Mouse (Mus musculus): ENCODE results near the gene Sec24b. TPM values are rescaled to one million over a fixed set of nuclear protein-coding genes. Genes with fewer than 3 reads are reported as not detected.

The Sec24b gene
- polyA plus RNA-seq, 1 experiment from 2014 or later: 38.9 TPM

DNA sequence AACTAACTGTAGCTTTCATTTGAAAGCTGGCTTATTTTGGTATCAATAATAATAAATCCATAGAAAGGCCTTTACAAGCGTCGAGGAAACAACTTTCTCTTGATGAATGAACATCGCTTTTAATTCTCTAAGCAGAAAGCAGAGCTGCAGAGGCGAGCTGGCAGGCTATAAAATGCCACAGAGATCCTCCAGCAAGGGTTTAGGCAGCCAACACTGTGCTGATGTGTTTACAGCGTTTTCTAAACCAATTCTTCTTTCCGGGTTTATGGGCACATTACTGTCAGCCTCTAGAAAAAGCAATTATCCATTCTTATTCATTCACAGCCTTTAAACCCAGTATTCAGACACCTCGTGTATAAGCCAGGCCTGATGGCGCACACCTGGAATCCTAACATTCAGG, 98.8 kb downstream of the Sec24b start:
- Histone ChIP-seq H3K36me3 (ENCODE audit: control insufficient read depth, insufficient read depth, low read length) (no peaks in the 10 kb centered on the region), H3K9ac (ENCODE audit: low read length) (no peak overlapping the region), H3K27ac (ENCODE audit: low read depth, low read length) (no peak overlapping the region), H3K27me3 (ENCODE audit: control insufficient read depth, insufficient read depth, low read length) (no peaks in the 10 kb centered on the region), H3K4me1 (replicated peaks; ENCODE audit: control insufficient read depth, insufficient read depth, low read length) (no peaks in the 10 kb centered on the region), H3K9me3 (ENCODE audit: control insufficient read depth, low read length) (no peaks in the 10 kb centered on the region), H3K4me2 (ENCODE audit: low read depth, low read length, severe bottlenecking) (no peak overlapping the region), H3K4me3 (ENCODE audit: low read depth, low read length) (no peak overlapping the region)
- ATAC-seq (replicated peaks; ENCODE audit: low FRiP score) (no peak), DNase-seq (ENCODE audit: low spot score) (no peak)
- 77% methylated on average over 8 of the region's 8 CpGs for WGBS

DNA sequence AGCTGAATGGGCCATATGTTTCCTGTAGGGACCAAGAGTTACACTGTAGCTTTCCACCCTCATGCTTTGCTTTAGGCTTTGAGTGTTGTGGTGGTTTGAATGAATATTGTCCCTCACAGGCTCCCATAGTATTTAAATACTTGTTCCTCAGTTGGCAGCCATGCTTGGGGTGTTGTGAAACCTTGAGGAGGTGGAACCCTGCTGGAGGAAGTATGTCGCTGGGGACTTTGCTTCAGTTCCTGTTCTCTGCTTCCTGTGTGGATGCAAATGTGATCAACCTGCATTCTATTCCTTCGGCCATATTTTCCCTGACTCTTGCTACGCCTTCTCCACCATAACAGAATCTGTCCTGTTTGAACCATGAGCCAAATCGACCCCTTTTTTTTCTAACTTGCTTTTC, 108.1 kb downstream of the Sec24b start:
- Histone ChIP-seq H3K27ac (ENCODE audit: low read depth, low read length) (no peak overlapping the region), H3K36me3 (ENCODE audit: control insufficient read depth, insufficient read depth, low read length) (no peaks in the 10 kb centered on the region), H3K4me1 (replicated peaks; ENCODE audit: control insufficient read depth, insufficient read depth, low read length) (no peaks in the 10 kb centered on the region), H3K9ac (ENCODE audit: low read length) (no peak overlapping the region), H3K4me3 (ENCODE audit: low read depth, low read length) (no peak overlapping the region), H3K4me2 (ENCODE audit: low read depth, low read length, severe bottlenecking) (no peak overlapping the region), H3K9me3 (ENCODE audit: control insufficient read depth, low read length) (no peaks in the 10 kb centered on the region), H3K27me3 (ENCODE audit: control insufficient read depth, insufficient read depth, low read length) (no peaks in the 10 kb centered on the region)
- DNase-seq (ENCODE audit: low spot score) (no peak), ATAC-seq (replicated peaks; ENCODE audit: low FRiP score) (no peak)
- WGBS: 88% methylated on average over 4 of the region's 4 CpGs

DNA sequence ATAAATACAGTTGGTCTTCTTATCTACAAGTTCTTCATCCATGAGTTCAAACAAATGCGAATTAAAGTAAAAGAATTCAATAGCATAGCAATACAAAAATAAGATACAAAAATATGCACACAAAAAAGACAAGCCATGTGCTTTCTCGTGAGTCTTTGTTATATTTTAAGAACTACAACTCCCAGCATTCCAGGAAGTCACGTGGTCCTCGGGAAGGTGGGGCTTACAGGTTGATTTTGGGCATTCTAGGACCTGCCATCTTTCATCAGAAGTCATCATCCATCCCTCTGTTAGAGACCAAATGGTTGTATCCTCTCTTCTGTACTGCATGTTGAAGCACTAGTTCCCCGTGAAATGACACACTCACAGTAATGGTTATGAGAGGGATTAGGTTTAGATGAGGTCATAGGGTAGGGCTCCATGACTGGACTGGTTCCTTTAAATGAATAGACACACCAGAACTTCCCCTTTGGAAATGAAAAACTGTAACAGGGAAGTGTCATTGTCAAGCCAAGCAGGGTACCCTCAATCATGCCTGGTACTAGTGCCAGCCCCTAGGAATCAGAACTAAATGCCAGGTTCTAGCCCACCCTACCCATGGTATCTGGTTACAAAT, 112.1 kb downstream of the Sec24b start:
- Histone ChIP-seq H3K4me3 (ENCODE audit: low read depth, low read length) (no peak overlapping the region), H3K9ac (ENCODE audit: low read length) (no peak overlapping the region), H3K4me2 (ENCODE audit: low read depth, low read length, severe bottlenecking) (no peak overlapping the region), H3K4me1 (replicated peaks; ENCODE audit: control insufficient read depth, insufficient read depth, low read length) (no peaks in the 10 kb centered on the region), H3K36me3 (ENCODE audit: control insufficient read depth, insufficient read depth, low read length) (no peaks in the 10 kb centered on the region), H3K9me3 (ENCODE audit: control insufficient read depth, low read length) (no peaks in the 10 kb centered on the region), H3K27me3 (ENCODE audit: control insufficient read depth, insufficient read depth, low read length) (no peaks in the 10 kb centered on the region), H3K27ac (ENCODE audit: low read depth, low read length) (no peak overlapping the region)
- 87% methylated on average over 5 of the region's 5 CpGs for WGBS
- ATAC-seq (replicated peaks; ENCODE audit: low FRiP score): no peak
- DNase-seq (ENCODE audit: low spot score): no peak

DNA sequence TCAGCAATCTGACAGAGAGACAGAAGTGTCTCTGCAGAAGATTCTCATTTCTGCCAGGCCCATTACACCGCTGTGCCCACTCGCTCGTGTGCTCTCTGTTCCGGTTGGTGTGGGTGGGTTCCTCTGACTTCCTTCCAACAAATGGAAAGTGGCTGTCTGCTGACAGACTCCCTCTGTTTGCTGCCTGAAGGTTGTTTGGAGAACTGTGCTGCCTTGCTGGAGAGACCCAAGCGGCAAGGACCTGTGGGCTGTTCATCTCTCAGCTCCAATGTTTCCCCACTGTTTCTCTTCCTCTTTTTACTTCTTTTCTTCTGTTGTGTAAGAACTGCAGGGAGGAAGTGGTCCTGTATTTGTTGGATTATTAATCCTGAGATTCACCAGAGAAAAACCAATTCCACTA, 113.0 kb downstream of the Sec24b start:
- no peak overlapping the region for H3K27ac ChIP-seq (ENCODE audit: low read depth, low read length)
- no peak overlapping the region for H3K4me3 ChIP-seq (ENCODE audit: low read depth, low read length)
- H3K4me1 ChIP-seq (replicated peaks; ENCODE audit: control insufficient read depth, insufficient read depth, low read length): no peaks in the 10 kb centered on the region
- H3K9ac ChIP-seq (ENCODE audit: low read length): no peak overlapping the region
- H3K4me2 ChIP-seq (ENCODE audit: low read depth, low read length, severe bottlenecking): no peak overlapping the region
- ATAC-seq (replicated peaks; ENCODE audit: low FRiP score): no peak
- no peaks in the 10 kb centered on the region for H3K9me3 ChIP-seq (ENCODE audit: control insufficient read depth, low read length)
- 91% methylated on average over 5 of the region's 5 CpGs for WGBS
- no peaks in the 10 kb centered on the region for H3K27me3 ChIP-seq (ENCODE audit: control insufficient read depth, insufficient read depth, low read length)
- H3K36me3 ChIP-seq (ENCODE audit: control insufficient read depth, insufficient read depth, low read length): no peaks in the 10 kb centered on the region
- no peak for DNase-seq (ENCODE audit: low spot score)

DNA sequence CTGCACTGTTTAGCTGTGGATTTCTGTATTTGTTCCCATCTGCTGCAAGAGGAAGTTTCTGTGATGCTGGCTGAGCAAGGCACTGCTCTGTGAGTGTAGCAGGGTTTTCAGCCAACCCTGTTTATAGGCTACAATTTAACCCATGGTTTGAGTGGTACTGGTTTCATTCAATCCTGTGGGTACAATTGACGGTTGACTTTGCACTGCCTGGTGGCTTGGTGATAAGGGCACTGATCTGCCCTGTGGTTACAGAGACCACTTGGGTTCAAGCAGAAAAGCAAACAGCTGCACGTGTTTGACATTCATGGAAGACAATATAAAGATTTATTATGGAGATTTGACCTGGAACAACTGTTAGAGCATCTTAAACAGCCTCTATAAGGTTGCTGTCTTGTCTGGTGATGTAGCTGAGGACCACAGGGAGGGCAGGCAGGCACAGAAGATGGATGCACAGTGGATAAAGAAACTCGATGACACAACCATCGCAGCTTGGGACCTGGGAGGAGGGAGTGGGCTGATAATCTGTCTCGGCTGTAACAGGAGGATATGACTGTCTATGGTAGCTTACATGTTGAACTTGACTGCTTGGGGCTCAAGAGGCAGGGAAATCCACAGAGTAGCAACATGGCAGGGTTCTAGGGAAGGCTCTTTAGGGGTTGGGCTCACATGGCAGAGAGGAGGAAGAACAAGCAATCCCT, 115.0 kb downstream of the Sec24b start:
- Histone ChIP-seq H3K4me2 (ENCODE audit: low read depth, low read length, severe bottlenecking) (no peak overlapping the region), H3K27me3 (ENCODE audit: control insufficient read depth, insufficient read depth, low read length) (no peaks in the 10 kb centered on the region), H3K9me3 (ENCODE audit: control insufficient read depth, low read length) (no peaks in the 10 kb centered on the region), H3K27ac (ENCODE audit: low read depth, low read length) (no peak overlapping the region), H3K36me3 (ENCODE audit: control insufficient read depth, insufficient read depth, low read length) (no peaks in the 10 kb centered on the region), H3K4me1 (replicated peaks; ENCODE audit: control insufficient read depth, insufficient read depth, low read length) (no peaks in the 10 kb centered on the region), H3K9ac (ENCODE audit: low read length) (no peak overlapping the region), H3K4me3 (ENCODE audit: low read depth, low read length) (no peak overlapping the region)
- ATAC-seq (replicated peaks; ENCODE audit: low FRiP score): no peak
- DNase-seq (ENCODE audit: low spot score): no peak
- 80% methylated on average over 5 of the region's 5 CpGs for WGBS

DNA sequence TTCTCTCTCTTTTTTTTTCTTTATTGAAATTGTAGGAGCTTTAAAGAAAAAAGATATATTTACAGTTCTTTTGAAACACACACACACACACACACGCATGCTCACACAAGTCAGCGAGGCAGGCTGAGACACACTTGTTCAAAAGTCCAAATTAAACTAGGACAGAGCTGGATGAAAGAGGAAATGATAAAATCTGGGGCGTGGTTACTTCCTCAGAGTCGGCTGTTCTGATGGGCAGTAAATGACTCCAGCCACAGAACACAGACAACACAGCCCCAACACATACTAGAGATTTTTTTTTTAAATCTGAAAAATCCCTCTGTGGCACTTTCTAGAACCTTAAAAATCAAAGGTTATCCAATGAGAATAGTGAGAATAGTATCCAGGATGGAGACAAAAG, 117.5 kb downstream of the Sec24b start:
- DNase-seq (ENCODE audit: low spot score) (no peak), ATAC-seq (replicated peaks; ENCODE audit: low FRiP score) (no peak)
- 90% methylated on average over 4 of the region's 4 CpGs for WGBS
- no peak overlapping the region for H3K9ac ChIP-seq (ENCODE audit: low read length)
- H3K9me3 ChIP-seq (ENCODE audit: control insufficient read depth, low read length): no peaks in the 10 kb centered on the region
- H3K27me3 ChIP-seq (ENCODE audit: control insufficient read depth, insufficient read depth, low read length): no peaks in the 10 kb centered on the region
- no peak overlapping the region for H3K4me2 ChIP-seq (ENCODE audit: low read depth, low read length, severe bottlenecking)
- H3K4me1 ChIP-seq (replicated peaks; ENCODE audit: control insufficient read depth, insufficient read depth, low read length): no peaks in the 10 kb centered on the region
- no peak overlapping the region for H3K27ac ChIP-seq (ENCODE audit: low read depth, low read length)
- no peaks in the 10 kb centered on the region for H3K36me3 ChIP-seq (ENCODE audit: control insufficient read depth, insufficient read depth, low read length)
- H3K4me3 ChIP-seq (ENCODE audit: low read depth, low read length): no peak overlapping the region

DNA sequence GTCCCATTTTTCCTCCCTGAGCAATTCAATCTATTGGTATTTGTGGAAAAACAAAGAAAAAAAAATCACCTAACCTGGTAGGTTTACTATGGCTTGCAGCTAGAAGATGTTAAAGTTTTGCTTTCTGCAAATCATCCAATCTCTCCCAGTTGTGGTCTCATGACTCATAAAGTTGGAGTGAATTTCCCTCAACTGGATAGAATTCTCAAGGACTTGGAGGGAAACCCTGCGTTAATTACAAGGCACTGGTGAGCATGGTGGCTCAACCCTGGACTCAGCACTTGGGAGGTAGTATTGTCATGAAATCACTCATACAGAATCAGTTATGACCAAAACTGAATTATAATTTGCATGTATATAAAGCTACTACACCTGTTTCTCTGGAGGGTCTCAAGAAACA, 120.1 kb downstream of the Sec24b start:
- Histone ChIP-seq H3K9me3 (ENCODE audit: control insufficient read depth, low read length) (no peaks in the 10 kb centered on the region), H3K4me2 (ENCODE audit: low read depth, low read length, severe bottlenecking) (no peak overlapping the region)

DNA sequence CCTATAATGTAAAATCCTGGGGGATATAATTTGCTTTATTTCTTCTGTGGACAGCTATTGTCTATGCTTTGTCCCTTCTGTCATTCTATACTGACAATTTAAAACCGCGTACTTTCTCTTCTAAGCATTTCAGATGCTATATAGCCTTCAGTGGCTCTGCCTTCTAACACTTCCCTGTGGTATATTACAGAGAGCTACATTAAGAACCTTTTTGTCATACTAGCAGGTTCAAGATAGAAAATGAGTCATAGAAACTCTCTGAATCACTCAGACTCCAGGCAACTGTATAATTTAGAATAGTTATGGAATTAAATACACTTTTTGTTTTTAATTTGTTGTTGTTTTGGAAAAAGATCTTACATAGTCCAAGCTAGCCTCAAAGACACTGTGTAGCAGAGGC, 120.6 kb downstream of the Sec24b start:
- DNase-seq (ENCODE audit: low spot score): no peak
- Histone ChIP-seq H3K9ac (ENCODE audit: low read length) (no peak overlapping the region), H3K4me3 (ENCODE audit: low read depth, low read length) (no peak overlapping the region), H3K27ac (ENCODE audit: low read depth, low read length) (no peak overlapping the region), H3K9me3 (ENCODE audit: control insufficient read depth, low read length) (no peaks in the 10 kb centered on the region), H3K4me2 (ENCODE audit: low read depth, low read length, severe bottlenecking) (no peak overlapping the region), H3K27me3 (ENCODE audit: control insufficient read depth, insufficient read depth, low read length) (no peaks in the 10 kb centered on the region), H3K4me1 (replicated peaks; ENCODE audit: control insufficient read depth, insufficient read depth, low read length) (no peaks in the 10 kb centered on the region), H3K36me3 (ENCODE audit: control insufficient read depth, insufficient read depth, low read length) (no peaks in the 10 kb centered on the region)
- WGBS: 88% methylated on average over 2 of the region's 2 CpGs
- ATAC-seq (replicated peaks; ENCODE audit: low FRiP score): no peak

More for the DNA sequence above, 120.1 kb downstream of the Sec24b start:
- WGBS: 95% methylated on average over 1 of the region's 1 CpGs
- ATAC-seq (replicated peaks; ENCODE audit: low FRiP score) (no peak), DNase-seq (ENCODE audit: low spot score) (no peak)
- H3K4me3 ChIP-seq (ENCODE audit: low read depth, low read length): no peak overlapping the region
- no peak overlapping the region for H3K27ac ChIP-seq (ENCODE audit: low read depth, low read length)
- no peaks in the 10 kb centered on the region for H3K4me1 ChIP-seq (replicated peaks; ENCODE audit: control insufficient read depth, insufficient read depth, low read length)
- H3K27me3 ChIP-seq (ENCODE audit: control insufficient read depth, insufficient read depth, low read length): no peaks in the 10 kb centered on the region
- no peaks in the 10 kb centered on the region for H3K36me3 ChIP-seq (ENCODE audit: control insufficient read depth, insufficient read depth, low read length)
- H3K9ac ChIP-seq (ENCODE audit: low read length): no peak overlapping the region

DNA sequence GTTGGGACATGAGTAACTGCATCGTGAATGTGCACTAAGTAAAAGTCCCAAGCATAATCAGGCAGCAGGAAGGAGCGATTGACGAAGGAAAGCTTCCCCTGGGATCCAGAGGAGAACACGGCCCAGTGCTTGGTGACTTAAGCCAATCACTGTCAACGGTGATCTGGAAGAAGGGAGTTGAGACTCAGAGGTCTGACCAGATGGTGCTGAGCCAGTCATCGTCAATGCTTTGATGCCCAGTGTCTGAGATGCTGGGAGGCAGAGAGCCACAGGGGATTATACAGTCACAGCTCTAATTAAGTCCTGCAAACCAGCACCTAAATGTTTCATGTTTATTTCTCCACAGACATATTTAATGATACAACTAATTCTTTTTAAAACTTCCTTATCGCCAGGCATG, 122.3 kb downstream of the Sec24b start:
- Histone ChIP-seq H3K36me3 (ENCODE audit: control insufficient read depth, insufficient read depth, low read length) (no peaks in the 10 kb centered on the region), H3K9me3 (ENCODE audit: control insufficient read depth, low read length) (no peaks in the 10 kb centered on the region), H3K4me2 (ENCODE audit: low read depth, low read length, severe bottlenecking) (no peak overlapping the region), H3K27ac (ENCODE audit: low read depth, low read length) (no peak overlapping the region), H3K4me3 (ENCODE audit: low read depth, low read length) (no peak overlapping the region), H3K9ac (ENCODE audit: low read length) (no peak overlapping the region), H3K27me3 (ENCODE audit: control insufficient read depth, insufficient read depth, low read length) (no peaks in the 10 kb centered on the region), H3K4me1 (replicated peaks; ENCODE audit: control insufficient read depth, insufficient read depth, low read length) (no peaks in the 10 kb centered on the region)
- 65% methylated on average over 7 of the region's 7 CpGs for WGBS
- DNase-seq (ENCODE audit: low spot score): no peak
- ATAC-seq (replicated peaks; ENCODE audit: low FRiP score): no peak
